Mouse (Mus musculus): ENCODE results near the gene Sez6.

DNA sequence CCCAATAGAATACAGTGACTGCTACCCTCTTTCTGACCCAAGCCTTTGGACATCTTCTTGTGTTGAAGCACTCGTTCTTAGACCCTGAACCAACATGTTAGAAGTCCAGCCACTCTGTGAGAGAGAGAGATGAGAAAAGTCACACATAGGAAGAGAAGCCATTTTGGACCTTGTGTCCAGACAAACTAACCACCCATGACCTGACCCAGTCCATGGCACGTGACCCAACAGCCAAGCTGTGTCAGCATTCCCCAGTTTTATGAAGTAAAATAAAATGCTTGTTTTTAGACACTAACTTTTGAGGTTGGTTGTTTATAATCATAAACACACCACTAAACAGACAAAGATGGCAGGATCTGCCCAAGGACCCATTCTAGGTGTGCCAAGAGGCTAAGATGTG is 35.6 kb upstream of the Sez6 start:
- TF ChIP-seq ZC3H11A (IDR thresholded peaks at IDR 0.05; ENCODE audit: borderline replicate concordance, low read depth, low read length) (no peak), MAFK (IDR thresholded peaks at IDR 0.05; ENCODE audit: insufficient read depth, low read depth, low read length) (no peak), ZNF384 (IDR thresholded peaks at IDR 0.05; ENCODE audit: low read depth, low read length) (no peak)
